ENCODE assay signal across 8 mouse cellular contexts in genomic region chr2:12389028-12389427, GRCm38 (mm10). TPM values are rescaled to one million over a fixed set of nuclear protein-coding genes. Genes with fewer than 3 reads are reported as not detected.
DNase-seq lines count a peak whose midpoint lies in the region; ATAC-seq lines count a peak whose summit lies in the region.

No protein-coding gene starts in this region.

- 44% methylated on average over 1 of the region's 1 CpGs for WGBS in heart, embryonic 10.5 days

- no peaks in the 10 kb centered on the region for H3K9me3 ChIP-seq in heart, embryonic 10.5 days

- no peaks in the 10 kb centered on the region for H3K27me3 ChIP-seq in heart, embryonic 10.5 days (ENCODE audit: insufficient read depth, poor library complexity, severe bottlenecking)

- H3K36me3 ChIP-seq in heart, embryonic 10.5 days: peaks cover 16% of the 10 kb centered on the region

- H3K4me3 ChIP-seq in heart, embryonic 10.5 days: no peak overlapping the region

- peak; percentile 42 to 74 for DNase-seq in heart, adult 18-20 months
- DNase-seq in heart, embryonic 10.5 days (ENCODE audit: low spot score): no peak
- peak; percentile 59 for DNase-seq in CD4-positive, CD25-positive, alpha-beta regulatory T cell, adult 2 months (ENCODE audit: low read depth, low spot score)
- DNase-seq in brain, adult 2 months (ENCODE audit: low read depth, low spot score): peak; percentile 73
- peak; percentile 82 for DNase-seq in layer of hippocampus, adult 11-12 months (ENCODE audit: low spot score)
- no peak for DNase-seq in urinary bladder, adult 18-20 months (ENCODE audit: low spot score in 2 of 2)

- H3K27ac ChIP-seq in heart, embryonic 10.5 days: no peak overlapping the region

- ATAC-seq in granulocyte monocyte progenitor cell, adult 5-6 weeks (replicated peaks; ENCODE audit: poor library complexity, severe bottlenecking): peak; percentile 84
- ATAC-seq in megakaryocyte-erythroid progenitor cell, adult 5-6 weeks (replicated peaks; ENCODE audit: low FRiP score, low TSS enrichment, poor library complexity, severe bottlenecking): peak; percentile 97

- no peaks in the 10 kb centered on the region for H3K4me1 ChIP-seq in heart, embryonic 10.5 days

RNA-seq across cellular contexts. Expression of gene Mindy3, which starts 30.2 kb away (rescaled TPM):
- total RNA-seq in heart, adult 18-20 months (2021): 10 to 100 TPM; 14.8 to 17.0 TPM
- polyA plus RNA-seq in heart, embryonic 10.5 days (2016; fragmentation: Nextera tagmentation; extraction: Ambion mirVana): 31.0 and 32.4 TPM in 2 replicates
- 52.3 and 59.0 TPM in 2 replicates for total RNA-seq in granulocyte monocyte progenitor cell, adult 5-6 weeks (2014; fragmentation: Nextera tagmentation)
- 19.9 and 29.7 TPM in 2 replicates for total RNA-seq in granulocyte monocyte progenitor cell, adult 5-6 weeks (2017)
- 37.8 and 39.4 TPM in 2 replicates for total RNA-seq in megakaryocyte-erythroid progenitor cell, adult 5-6 weeks (2014; fragmentation: Nextera tagmentation)
- 23.4 and 30.6 TPM in 2 replicates for total RNA-seq in megakaryocyte-erythroid progenitor cell, adult 5-6 weeks (2017)

Comparison
In these comparisons a context has a peak if more than half of its experiments do, and no peak if none do; other contexts are left out.
1. DNase-seq: peak in heart, adult 18-20 months (2 of 2), CD4-positive, CD25-positive, alpha-beta regulatory T cell, adult 2 months (single experiment), brain, adult 2 months (single experiment) and layer of hippocampus, adult 11-12 months (single experiment); none in heart, embryonic 10.5 days (single experiment) and urinary bladder, adult 18-20 months (0 of 2).